Mouse (Mus musculus) c-Kit-positive CD71-positive TER-119-negative erythroid progenitor cells, embryonic 14.5 days (primary cell): Measurements from ENCODE around the gene Dhrs7c.

Experiments used
- DNase-seq: peaks from one replicate; pipeline ENCODE4 v3.0.0-alpha.2; 2013; ENCODE audit warnings: low read depth

Gene Dhrs7c

DNA sequence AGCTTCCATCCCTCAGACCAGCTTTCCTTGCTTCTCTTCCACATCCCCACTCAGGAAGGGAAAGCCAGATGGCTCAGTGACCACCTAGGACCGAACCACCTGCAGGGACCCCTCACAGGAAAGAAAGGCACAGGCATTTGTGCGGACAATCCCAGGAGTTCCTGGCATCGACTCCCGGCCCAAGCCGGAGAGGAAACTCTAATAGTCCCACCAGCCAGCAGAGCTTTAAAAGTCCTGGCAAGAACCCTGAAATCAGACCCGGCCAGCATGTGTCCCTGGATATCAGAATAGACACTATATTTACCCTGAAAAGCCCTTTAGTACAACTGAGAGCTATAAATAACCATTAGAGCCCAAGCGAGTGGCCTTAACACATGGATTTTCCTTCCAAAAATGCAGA, at the start of gene Dhrs7c:
Gene Dhrs7c, plus strand, starts transcription at position 257 of the 400 bp plus-strand sequence.
- no peak for DNase-seq

DNA sequence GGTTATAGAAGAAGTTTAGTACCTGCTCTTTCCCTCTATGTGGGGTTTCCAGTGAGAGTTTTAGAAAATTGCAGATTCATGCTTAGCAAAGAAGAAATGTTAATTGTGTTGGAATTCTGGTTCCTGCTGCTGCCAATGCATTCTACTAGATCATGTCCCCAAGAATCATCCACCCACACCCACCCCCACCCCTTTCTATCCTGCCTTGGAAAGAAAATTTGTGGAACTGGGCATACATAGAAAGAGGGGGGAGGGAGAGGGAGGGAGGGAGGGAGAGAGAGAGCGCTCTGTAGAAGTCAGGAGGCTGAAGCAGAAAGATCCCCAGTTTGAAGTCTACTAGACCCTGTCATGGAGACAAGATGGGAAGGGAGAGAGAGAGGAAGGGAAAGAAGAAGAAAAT, 41.7 kb upstream of the Dhrs7c start:
- DNase-seq = no peak

- no peak for DNase-seq
Observed at GRCm38 (mm10) chr11:67757373-67758167, 40.4 kb upstream of the Dhrs7c start.

DNA sequence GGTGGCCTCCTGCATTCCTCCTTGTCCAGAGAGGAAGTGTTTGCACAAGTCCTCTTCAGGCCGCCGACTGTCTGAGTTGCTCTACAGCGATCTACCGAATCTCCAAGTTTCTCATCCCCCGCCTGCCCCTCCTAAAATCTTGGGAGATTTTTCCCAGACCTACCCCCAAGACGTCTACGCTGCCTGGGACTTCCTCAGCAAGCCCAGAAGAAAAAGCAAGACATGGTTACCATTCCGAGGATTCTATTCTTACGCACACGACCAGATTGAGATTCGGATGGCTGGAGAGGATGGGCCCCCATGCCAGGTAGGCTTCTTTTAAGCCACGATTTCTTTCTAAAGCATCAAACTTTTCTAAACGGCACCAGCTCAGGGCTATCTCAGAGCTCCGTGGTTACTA, 26.9 kb upstream of the Dhrs7c start, which contains the start of gene Glp2r:
Gene Glp2r, minus strand, starts transcription at position 101 of the 400 bp plus-strand sequence.
- DNase-seq = no peak

GRCm38 (mm10) chr11:67771691-67772090, 26.3 kb upstream of the Dhrs7c start:
- no peak for DNase-seq

GRCm38 (mm10) chr11:67772577-67772976, 25.4 kb upstream of the Dhrs7c start:
- no peak for DNase-seq

GRCm38 (mm10) chr11:67774379-67774778, 23.6 kb upstream of the Dhrs7c start, which contains the start of gene Gsg1l2:
Gene Gsg1l2 (plus strand): TSS chr11:67774608.
- DNase-seq = no peak

DNA sequence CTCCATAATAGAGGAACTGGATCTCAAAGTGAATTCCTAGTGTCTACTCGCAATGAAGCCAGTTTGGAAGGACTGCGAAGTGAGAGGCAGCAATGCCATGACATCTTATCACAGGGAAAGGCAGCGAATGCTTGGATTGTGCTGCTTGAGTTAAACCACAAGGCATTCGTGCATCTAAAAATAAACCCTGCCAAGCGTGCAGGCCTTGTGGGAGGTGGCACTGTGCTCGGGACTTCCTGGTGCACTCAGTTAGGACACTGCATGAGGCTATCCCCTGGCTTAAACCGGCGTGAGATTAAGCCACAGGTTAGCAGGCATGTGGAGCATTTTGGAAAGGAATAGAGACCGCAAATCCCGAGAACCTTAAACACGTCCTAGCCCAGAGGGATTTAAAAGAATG, 7.8 kb upstream of the Dhrs7c start:
- no peak for DNase-seq

GRCm38 (mm10) chr11:67800130-67800723, 2.2 kb downstream of the Dhrs7c start:
- no peak for DNase-seq

- DNase-seq = no peak
Observed at GRCm38 (mm10) chr11:67801169-67801568, 3.2 kb downstream of the Dhrs7c start.

DNA sequence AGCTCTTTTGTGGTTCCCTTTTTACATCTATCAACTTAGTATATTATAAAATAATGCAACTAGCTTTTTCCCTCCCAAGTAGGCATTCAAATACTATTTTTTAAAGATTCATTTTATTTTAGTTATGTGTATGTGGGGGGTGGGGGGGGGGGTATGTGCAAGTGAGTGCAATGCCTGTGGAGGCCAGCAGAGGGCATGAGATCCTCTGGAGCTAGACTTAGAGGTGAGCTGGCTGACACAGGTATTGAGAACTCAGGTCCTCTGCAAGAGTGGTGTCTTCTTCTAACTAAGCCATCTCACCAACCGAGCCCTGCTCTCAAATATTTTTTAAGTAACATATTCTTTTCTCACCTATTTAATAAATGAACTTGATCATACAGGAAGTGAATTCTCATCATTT, 7.6 kb downstream of the Dhrs7c start:
- no peak for DNase-seq

DNA sequence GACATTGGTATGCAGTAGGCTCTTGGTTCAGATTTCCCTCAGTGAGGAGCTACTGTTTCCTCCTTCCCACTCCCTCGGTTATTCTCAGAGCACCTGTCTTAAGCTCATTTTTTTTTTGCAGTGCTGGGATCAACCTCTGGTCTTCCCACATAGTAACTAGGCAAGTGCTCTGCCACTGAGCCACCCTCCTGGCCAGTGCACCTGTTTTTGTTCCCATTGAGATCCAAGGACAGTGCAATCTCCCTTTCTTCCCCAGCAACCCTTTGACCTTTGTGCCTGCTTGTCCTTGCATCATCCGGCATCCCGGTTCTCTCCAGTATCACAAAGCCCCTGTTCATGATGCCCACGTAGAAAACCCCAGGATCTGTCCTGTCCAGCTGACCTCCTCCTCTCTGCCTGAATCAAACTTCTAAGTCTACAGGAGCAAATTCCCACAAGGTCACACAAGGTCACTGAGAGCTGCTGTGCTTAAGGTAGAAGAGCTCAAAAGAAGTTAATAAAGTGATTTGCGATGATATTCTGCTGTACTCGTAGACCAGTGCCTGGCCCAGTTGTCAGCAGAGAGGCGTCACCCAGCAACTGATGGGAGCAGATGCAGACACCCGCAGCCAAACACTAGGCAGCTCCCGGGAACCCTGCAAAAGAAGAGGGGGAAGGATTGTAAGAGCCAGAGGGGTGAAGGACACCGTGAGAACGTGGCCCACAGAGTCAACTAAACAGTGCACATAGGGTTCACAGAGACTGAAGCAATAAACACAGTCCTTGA, 9.0 kb downstream of the Dhrs7c start:
- no peak for DNase-seq

DNA sequence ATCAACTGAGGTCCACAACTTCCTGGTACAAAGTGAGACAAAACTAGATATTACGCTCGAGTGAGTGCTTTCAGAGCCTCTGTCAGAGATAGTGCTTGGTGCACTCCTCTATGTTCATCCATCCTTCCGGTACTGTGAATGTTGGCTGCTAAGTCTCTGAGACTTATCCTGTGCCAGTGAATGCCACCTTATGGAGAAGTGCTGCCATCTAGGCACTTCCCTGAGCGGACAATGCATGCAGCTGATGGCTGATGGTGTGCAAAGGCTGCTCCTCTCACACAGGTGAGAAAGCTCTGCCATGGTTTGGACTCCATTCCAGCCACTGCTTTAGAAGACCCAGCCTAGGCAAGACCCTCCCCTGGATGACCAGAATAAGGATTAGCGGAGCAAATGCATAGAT, 10.1 kb downstream of the Dhrs7c start:
- no peak for DNase-seq

- no peak for DNase-seq
Observed at GRCm38 (mm10) chr11:67811535-67811934, 13.5 kb downstream of the Dhrs7c start.

DNA sequence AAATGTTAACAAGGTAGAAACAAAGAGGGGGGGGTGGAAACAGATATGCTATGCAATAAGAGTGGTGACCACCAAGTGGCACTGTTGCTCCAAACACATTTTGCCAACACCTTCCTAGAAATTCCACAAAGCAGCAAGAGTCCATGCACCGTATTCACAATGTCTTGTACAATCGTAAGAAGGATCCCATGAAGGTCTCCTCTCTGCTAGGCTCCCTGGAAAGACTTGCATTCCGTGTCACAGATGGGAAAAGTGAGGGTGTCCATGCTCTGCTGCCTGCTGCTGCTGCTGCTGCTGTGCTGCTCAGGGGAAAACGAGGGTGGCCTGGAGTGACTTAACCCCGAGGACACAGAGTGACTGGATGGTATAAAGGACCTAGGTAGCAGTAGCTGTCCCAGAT, 21.6 kb downstream of the Dhrs7c start:
- DNase-seq = no peak

DNA sequence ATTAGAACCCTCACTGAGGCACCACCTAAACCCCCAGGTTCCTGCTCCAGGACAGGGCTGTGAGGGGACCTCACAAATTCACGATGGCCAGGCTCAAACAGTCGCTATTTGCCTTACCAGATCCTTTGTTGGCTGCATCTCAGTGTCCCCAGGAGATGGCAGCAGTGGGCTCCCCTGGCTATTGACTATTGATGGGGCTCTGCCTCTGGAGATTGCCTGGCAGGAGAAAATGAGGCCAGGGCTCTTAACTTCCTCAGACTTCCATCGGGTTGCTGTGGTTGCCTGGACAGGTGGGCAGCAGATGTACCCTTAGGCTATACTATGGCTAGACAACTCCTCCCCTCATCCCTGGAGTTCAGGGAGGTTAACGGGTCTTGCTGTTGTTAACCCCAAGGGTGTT, 22.2 kb downstream of the Dhrs7c start:
- DNase-seq = no peak

GRCm38 (mm10) chr11:67821560-67821959, 23.6 kb downstream of the Dhrs7c start:
- no peak for DNase-seq

GRCm38 (mm10) chr11:67828360-67829059, 30.5 kb downstream of the Dhrs7c start:
- no peak for DNase-seq

DNA sequence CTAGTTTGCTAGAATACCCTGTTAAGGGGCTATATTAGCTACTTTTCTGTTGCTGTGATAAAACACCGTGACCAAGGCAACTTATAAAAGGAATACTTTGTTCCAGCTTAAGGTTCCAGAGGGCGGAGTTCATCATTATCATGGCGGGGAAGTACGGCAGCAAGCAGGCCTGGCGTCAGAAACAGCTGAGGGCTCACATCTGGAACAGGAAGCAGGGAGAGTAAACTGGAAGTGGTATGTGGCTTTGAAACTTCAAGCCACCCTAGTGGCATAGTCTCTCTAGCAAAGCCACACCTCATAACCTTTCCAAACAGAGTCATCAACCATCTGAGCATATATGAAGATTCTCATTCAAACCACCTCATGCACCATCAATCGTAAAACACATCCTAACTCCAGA, 31.5 kb downstream of the Dhrs7c start:
- DNase-seq = no peak

DNA sequence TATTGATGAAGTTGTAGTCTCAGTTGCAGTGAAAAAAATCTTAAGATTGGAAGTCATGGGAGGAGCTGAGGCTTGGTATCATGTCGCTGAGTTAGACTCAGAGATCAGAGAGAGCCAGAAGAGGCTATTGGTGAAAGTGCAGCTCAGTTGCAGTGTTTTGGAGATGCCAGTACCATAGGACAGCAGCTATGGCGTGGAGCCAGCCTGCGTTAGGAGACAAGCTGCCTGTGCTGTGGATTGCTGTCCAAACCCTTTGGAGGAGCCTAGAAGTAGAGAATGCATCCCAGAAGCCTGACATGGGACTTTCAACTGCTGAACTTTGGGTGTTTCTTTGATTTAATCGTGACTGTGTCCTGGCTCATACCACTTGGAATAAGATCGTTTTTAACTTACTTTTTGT, 33.8 kb downstream of the Dhrs7c start:
- DNase-seq = no peak

DNA sequence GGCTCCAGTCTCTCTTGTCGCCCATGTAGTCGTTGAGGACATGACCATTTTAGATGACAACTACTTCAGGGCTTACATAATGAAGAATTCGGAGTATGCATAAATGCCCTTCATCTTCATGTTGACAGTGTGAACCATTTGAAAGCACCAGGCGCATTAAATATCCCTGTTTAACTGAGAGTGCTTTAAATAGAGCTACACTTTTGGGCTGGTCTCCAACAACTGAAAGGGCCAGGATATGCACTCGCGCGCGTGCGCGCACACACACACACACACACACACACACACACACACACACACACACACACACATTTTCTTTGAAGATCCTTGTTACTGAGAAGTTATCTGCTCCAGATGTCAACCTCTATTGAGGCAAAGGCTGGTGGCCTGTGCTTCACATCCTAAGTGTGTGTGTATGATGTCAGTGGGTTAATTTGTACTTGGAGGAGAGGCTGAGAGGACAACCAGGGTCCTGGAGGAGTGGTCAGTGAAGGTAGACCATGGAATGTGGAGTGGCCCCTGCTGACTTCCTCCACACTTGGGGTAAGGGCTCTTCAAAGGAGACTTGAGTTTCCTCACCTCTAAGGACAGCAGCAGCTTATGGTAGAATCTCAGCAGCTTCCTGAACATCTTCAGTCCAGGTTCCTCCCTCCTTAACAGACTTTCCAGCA, 37.6 kb downstream of the Dhrs7c start:
- no peak for DNase-seq

DNA sequence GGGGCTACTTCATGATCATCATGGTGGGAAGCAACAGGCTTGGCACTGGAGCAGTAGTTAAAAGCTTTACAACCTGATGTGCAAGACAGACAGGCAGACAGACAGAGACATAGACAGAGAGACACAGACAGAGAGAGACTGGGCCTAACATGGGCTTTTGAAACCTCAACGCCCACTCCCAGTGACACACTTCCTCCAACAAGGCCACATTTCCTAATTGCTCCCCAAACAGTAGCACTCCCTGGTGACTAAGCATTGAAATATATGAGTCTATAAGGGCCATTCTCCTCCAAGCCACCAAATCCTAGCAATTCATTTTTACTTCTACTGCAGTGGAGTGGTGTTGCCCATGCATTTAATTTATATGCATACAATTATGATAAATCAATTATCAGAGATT, 41.8 kb downstream of the Dhrs7c start:
- no peak for DNase-seq
